Mouse (Mus musculus): Measurements from ENCODE around the gene Dcaf7. TPM values are rescaled to one million over a fixed set of nuclear protein-coding genes. Genes with fewer than 3 reads are reported as not detected.

Dcaf7 gene
- polyA plus RNA-seq, 1 experiment from 2014 or later: 62.7 TPM

Other genes with a start within 250 kb of the Dcaf7 start
- gene Cyb561, start 83.5 kb upstream of the Dcaf7 start, polyA plus RNA-seq (2016; fragmentation: Nextera tagmentation; extraction: Ambion mirVana): 4.1 and 5.5 TPM in 2 replicates
- gene Ace, start 68.9 kb upstream of the Dcaf7 start, polyA plus RNA-seq (2016; fragmentation: Nextera tagmentation; extraction: Ambion mirVana): 1.00 and 1.3 TPM in 2 replicates
- gene Ace3, start 42.2 kb upstream of the Dcaf7 start, polyA plus RNA-seq (2016; fragmentation: Nextera tagmentation; extraction: Ambion mirVana): not detected in 2 replicates
- 0.19 TPM in 1 of 2 replicates, not detected in the other for gene Kcnh6, start 28.7 kb upstream of the Dcaf7 start, polyA plus RNA-seq (2016; fragmentation: Nextera tagmentation; extraction: Ambion mirVana)
- 9.0 and 11.8 TPM in 2 replicates for gene Taco1, start 29.2 kb downstream of the Dcaf7 start, polyA plus RNA-seq (2016; fragmentation: Nextera tagmentation; extraction: Ambion mirVana)
- 35.0 and 35.3 TPM in 2 replicates for gene Map3k3, start 47.7 kb downstream of the Dcaf7 start, polyA plus RNA-seq (2016; fragmentation: Nextera tagmentation; extraction: Ambion mirVana)
- not detected in 2 replicates for gene Gm10840, start 124.0 kb downstream of the Dcaf7 start, polyA plus RNA-seq (2016; fragmentation: Nextera tagmentation; extraction: Ambion mirVana)
- gene Limd2, start 124.0 kb downstream of the Dcaf7 start, polyA plus RNA-seq (2016; fragmentation: Nextera tagmentation; extraction: Ambion mirVana): 125 and 135 TPM in 2 replicates
- 22.4 and 22.6 TPM in 2 replicates for gene Strada, start 165.3 kb downstream of the Dcaf7 start, polyA plus RNA-seq (2016; fragmentation: Nextera tagmentation; extraction: Ambion mirVana)
- gene Ccdc47, start 179.5 kb downstream of the Dcaf7 start, polyA plus RNA-seq (2016; fragmentation: Nextera tagmentation; extraction: Ambion mirVana): 90.3 and 93.1 TPM in 2 replicates
- 59.1 and 60.7 TPM in 2 replicates for gene Ddx42, start 180.1 kb downstream of the Dcaf7 start, polyA plus RNA-seq (2016; fragmentation: Nextera tagmentation; extraction: Ambion mirVana)
- gene Ftsj3, start 219.2 kb downstream of the Dcaf7 start, polyA plus RNA-seq (2016; fragmentation: Nextera tagmentation; extraction: Ambion mirVana): 45.3 and 45.9 TPM in 2 replicates
- gene Psmc5, start 219.3 kb downstream of the Dcaf7 start, polyA plus RNA-seq (2016; fragmentation: Nextera tagmentation; extraction: Ambion mirVana): 247 and 253 TPM in 2 replicates
- 24.6 and 25.3 TPM in 2 replicates for gene Smarcd2, start 236.1 kb downstream of the Dcaf7 start, polyA plus RNA-seq (2016; fragmentation: Nextera tagmentation; extraction: Ambion mirVana)
- gene Tcam1, start 239.8 kb downstream of the Dcaf7 start, polyA plus RNA-seq (2016; fragmentation: Nextera tagmentation; extraction: Ambion mirVana): 0.05 and 0.06 TPM in 2 replicates